Comparison of ENCODE assay signal across 8 mouse cellular contexts in genomic region chr17:48467395-48468231, GRCm38 (mm10). TPM values are rescaled to one million over a fixed set of nuclear protein-coding genes. Genes with fewer than 3 reads are reported as not detected.
DNase-seq lines count a peak whose midpoint lies in the region; ATAC-seq and TF ChIP-seq lines count a peak whose summit lies in the region.

No protein-coding gene starts in this region.

- H3K4me1 ChIP-seq in hindbrain, postnatal 0 days (ENCODE audit: insufficient read depth, low read length) = no peaks in the 10 kb centered on the region

- WGBS in hindbrain, postnatal 0 days = 7% methylated on average over 22 of the region's 22 CpGs

- no peaks in the 10 kb centered on the region for H3K9me3 ChIP-seq in hindbrain, postnatal 0 days (ENCODE audit: low read length)

- H3K4me3 ChIP-seq in gastrocnemius, adult 2 months = peak overlapping the region; percentile 28
- H3K4me3 ChIP-seq in hindbrain, postnatal 0 days (ENCODE audit: low read length) = no peak overlapping the region
- H3K4me3 ChIP-seq in left cerebral cortex, adult 2 months = no peak overlapping the region

- ATAC-seq in hindbrain, postnatal 0 days = peak; percentile 87
- peak; percentile 85 for ATAC-seq in megakaryocyte, adult 5-6 weeks (ENCODE audit: poor library complexity, severe bottlenecking)

- peak; percentile 95 for TF ChIP-seq CTCF in gastrocnemius, adult 2 months (IDR thresholded peaks at IDR 0.05)
- TF ChIP-seq CTCF in hindbrain, postnatal 0 days (IDR thresholded peaks at IDR 0.05; ENCODE audit: low read depth) = peak; percentile 98
- TF ChIP-seq CTCF in left cerebral cortex, adult 2 months (IDR thresholded peaks at IDR 0.05) = peak; percentile 95

- H3K27me3 ChIP-seq in hindbrain, postnatal 0 days (ENCODE audit: insufficient read depth, low read length) = no peaks in the 10 kb centered on the region

- intact Hi-C loops in gastrocnemius, adult 2 months (cut with DNase I) = loop anchor here (2.0 kb wide), 1 partner anchor 135 kb away; no protein-coding TSS in a partner anchor
- intact Hi-C loops in left cerebral cortex, adult 2 months (cut with DNase I) = loop anchor here (1.0 to 5.0 kb wide), 4 partner anchors 135 to 935 kb away; partner anchors contain the start of gene Lrfn2

- no peak overlapping the region for H3K9ac ChIP-seq in hindbrain, postnatal 0 days (replicated peaks; ENCODE audit: low read length)

- DNase-seq in WW6 (ENCODE audit: low read depth, low spot score) = peak; percentile 59
- DNase-seq in cerebellum, postnatal 4 days (ENCODE audit: low spot score in 2 of 2) = peak; percentile 92 to 93
- peak; percentile 84 for DNase-seq in gastrocnemius, adult 2 months
- DNase-seq in hindbrain, postnatal 0 days (ENCODE audit: low spot score) = peak; percentile 89
- DNase-seq in left cerebral cortex, adult 2 months (ENCODE audit: extremely low spot score in 1 of 2, low spot score in 2 of 2) = peak; percentile 83 to 93
- DNase-seq in right cerebral cortex, adult 2 months (ENCODE audit: low spot score in 2 of 2) = peak; percentile 86 to 95
- DNase-seq in urinary bladder, postnatal 10 days (ENCODE audit: low spot score) = peak; percentile 63

- no peaks in the 10 kb centered on the region for H3K36me3 ChIP-seq in hindbrain, postnatal 0 days (ENCODE audit: insufficient read depth, low read length)

- H3K4me2 ChIP-seq in hindbrain, postnatal 0 days (ENCODE audit: low read depth, low read length) = peak overlapping the region; percentile 23; the same call in 1 of the 2 replicates

- no peak overlapping the region for H3K27ac ChIP-seq in gastrocnemius, adult 2 months
- H3K27ac ChIP-seq in hindbrain, postnatal 0 days = no peak overlapping the region
- no peak overlapping the region for H3K27ac ChIP-seq in left cerebral cortex, adult 2 months

RNA-seq across cellular contexts. Expression of gene Unc5cl, which starts 12.9 kb away (rescaled TPM):
- total RNA-seq in gastrocnemius, adult 2 months (2021) = not detected
- 0.26 TPM in 1 of 2 replicates, not detected in the other for total RNA-seq in hindbrain, postnatal 0 days (2014; rRNA removed)
- polyA plus RNA-seq in hindbrain, postnatal 0 days (2015; fragmentation: Nextera tagmentation; extraction: Ambion mirVana) = 0.13 and 0.32 TPM in 2 replicates
- total RNA-seq in left cerebral cortex, adult 2 months (2021) = under 1 TPM in 1 of 2 experiments, not detected in 1; 0.30 TPM
- 0.38 TPM in 1 of 2 replicates, not detected in the other for total RNA-seq in megakaryocyte, adult 5-6 weeks (2015)
- 0.37 and 0.40 TPM in 2 replicates for total RNA-seq in megakaryocyte, adult 5-6 weeks (2017)

RNA-seq across cellular contexts. Expression of gene Tspo2, which starts 16.3 kb away (rescaled TPM):
- total RNA-seq in gastrocnemius, adult 2 months (2021) = not detected
- total RNA-seq in hindbrain, postnatal 0 days (2014; rRNA removed) = 0.22 and 2.0 TPM in 2 replicates
- 0.58 and 0.90 TPM in 2 replicates for polyA plus RNA-seq in hindbrain, postnatal 0 days (2015; fragmentation: Nextera tagmentation; extraction: Ambion mirVana)
- total RNA-seq in left cerebral cortex, adult 2 months (2021) = not detected
- total RNA-seq in megakaryocyte, adult 5-6 weeks (2015) = 3.2 and 5.3 TPM in 2 replicates
- total RNA-seq in megakaryocyte, adult 5-6 weeks (2017) = 4.4 and 14.3 TPM in 2 replicates

RNA-seq across cellular contexts. Expression of gene Apobec2, which starts 34.9 kb away (rescaled TPM):
- total RNA-seq in gastrocnemius, adult 2 months (2021) = 100 to 1,000 TPM; 439 to 602 TPM
- 0.78 and 1.2 TPM in 2 replicates for total RNA-seq in hindbrain, postnatal 0 days (2014; rRNA removed)
- polyA plus RNA-seq in hindbrain, postnatal 0 days (2015; fragmentation: Nextera tagmentation; extraction: Ambion mirVana) = 1.1 and 1.2 TPM in 2 replicates
- not detected for total RNA-seq in left cerebral cortex, adult 2 months (2021)
- 0.45 TPM in 1 of 2 replicates, not detected in the other for total RNA-seq in megakaryocyte, adult 5-6 weeks (2015)
- 0.20 TPM in 1 of 2 replicates, not detected in the other for total RNA-seq in megakaryocyte, adult 5-6 weeks (2017)

RNA-seq across cellular contexts. Expression of gene Oard1, which starts 57.8 kb away (rescaled TPM):
- 10 to 100 TPM; 11.1 to 12.4 TPM for total RNA-seq in gastrocnemius, adult 2 months (2021)
- total RNA-seq in hindbrain, postnatal 0 days (2014; rRNA removed) = 9.9 and 10.2 TPM in 2 replicates
- 34.4 and 36.7 TPM in 2 replicates for polyA plus RNA-seq in hindbrain, postnatal 0 days (2015; fragmentation: Nextera tagmentation; extraction: Ambion mirVana)
- 10 to 100 TPM; 10.0 to 10.4 TPM for total RNA-seq in left cerebral cortex, adult 2 months (2021)
- total RNA-seq in megakaryocyte, adult 5-6 weeks (2015) = 40.3 and 42.5 TPM in 2 replicates
- total RNA-seq in megakaryocyte, adult 5-6 weeks (2017) = 52.8 and 53.3 TPM in 2 replicates

RNA-seq across cellular contexts. Expression of gene Nfya, which starts 57.9 kb away (rescaled TPM):
- 1 to 10 TPM; 6.1 to 9.4 TPM for total RNA-seq in gastrocnemius, adult 2 months (2021)
- 29.0 and 39.7 TPM in 2 replicates for total RNA-seq in hindbrain, postnatal 0 days (2014; rRNA removed)
- 3.5 and 5.0 TPM in 2 replicates for polyA plus RNA-seq in hindbrain, postnatal 0 days (2015; fragmentation: Nextera tagmentation; extraction: Ambion mirVana)
- total RNA-seq in left cerebral cortex, adult 2 months (2021) = 10 to 100 TPM; 24.3 to 24.9 TPM
- 83.3 and 85.2 TPM in 2 replicates for total RNA-seq in megakaryocyte, adult 5-6 weeks (2015)
- total RNA-seq in megakaryocyte, adult 5-6 weeks (2017) = 32.8 and 47.1 TPM in 2 replicates

Comparison
In these comparisons a context has a peak if more than half of its experiments do, and no peak if none do; other contexts are left out.
1. RNA of gene Apobec2, which starts 34.9 kb away (total RNA-seq): 439 to 602 TPM in gastrocnemius, adult 2 months; 0.78 to 1.2 TPM in hindbrain, postnatal 0 days, 0.20 to 0.45 TPM in megakaryocyte, adult 5-6 weeks and not detected in left cerebral cortex, adult 2 months; every median in the first group is over 100 times any median in the second.
2. Peak in every context shown above with its lines, with median percentiles within 50 percentile points of each other: DNase-seq and CTCF ChIP-seq.